Mouse (Mus musculus) C2C12 (cell line): ENCODE results near the gene Pafah1b2.

Experiments
- CTCF ChIP-seq: IDR thresholded peaks from one replicate; pipeline ENCODE4 v1.5.1; 2011; ENCODE audit not compliant: control insufficient read depth, insufficient read depth, insufficient read length
- MAX ChIP-seq: IDR thresholded peaks from one replicate; pipeline ENCODE4 v1.6.1; 2011; ENCODE audit warnings: mild to moderate bottlenecking, control low read depth
- USF1 ChIP-seq: IDR thresholded peaks from one replicate; pipeline ENCODE4 v1.6.1; 2011; ENCODE audit warnings: low read depth, mild to moderate bottlenecking, control low read depth, moderate library complexity

DNA sequence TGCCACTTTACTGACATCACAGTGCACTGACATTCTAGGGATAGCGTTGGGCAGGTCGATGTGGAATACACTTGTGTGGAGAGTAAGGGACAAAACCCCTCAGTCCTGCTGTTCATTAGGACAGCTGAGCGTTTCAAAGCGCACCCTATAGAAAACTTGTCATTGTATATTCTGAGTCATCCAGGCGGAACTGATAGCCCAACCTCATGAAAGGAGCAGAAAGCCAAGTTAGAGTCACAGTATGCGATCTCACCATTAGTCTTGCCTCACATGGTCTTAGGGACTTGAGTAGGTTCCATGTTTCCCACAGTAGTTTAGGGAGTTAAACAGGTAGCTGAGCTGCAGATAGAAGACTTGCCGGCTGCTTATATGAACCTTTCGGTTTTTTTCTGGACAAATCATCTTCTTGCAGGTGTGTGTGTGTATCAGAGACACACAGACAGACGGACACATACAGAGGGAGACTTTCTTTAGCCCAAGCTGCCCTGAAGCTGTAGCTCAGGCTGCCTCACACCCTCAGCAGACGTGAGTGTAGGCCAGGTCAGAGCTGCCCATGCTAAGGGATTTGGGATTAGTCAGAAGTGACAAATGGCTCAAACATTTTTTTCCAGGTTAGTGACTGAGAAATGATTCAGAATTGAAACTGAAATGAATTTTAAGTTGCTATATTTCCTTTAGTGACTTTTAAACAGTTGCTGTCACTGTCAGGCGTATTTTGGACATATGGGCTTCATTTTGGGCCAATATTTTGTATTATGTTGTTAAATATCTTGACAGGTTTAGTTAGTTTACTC, 34.4 kb upstream of the Pafah1b2 start:
- no peak for TF ChIP-seq MAX
- no peak for TF ChIP-seq CTCF
- TF ChIP-seq USF1 = no peak
